9 mouse cellular contexts compared by ENCODE assay signal in genomic region chr3:79153039-79153487, GRCm38 (mm10).
DNase-seq lines count a peak whose midpoint lies in the region; ATAC-seq and TF ChIP-seq lines count a peak whose summit lies in the region.
"Had no signal": no experiment of that assay in that cellular context is flagged by ENCODE, and none has a peak within 500 bp of the region (broad histone marks: within the 10 kb centered on the region; RNA-seq: fewer than 3 reads in every experiment).

No protein-coding gene starts in this region.

- no peak for TF ChIP-seq EP300 in liver, embryonic 14.5 days (IDR thresholded peaks at IDR 0.05; ENCODE audit: low read depth)

- no peak for TF ChIP-seq CTCF in liver, embryonic 14.5 days (IDR thresholded peaks at IDR 0.05; ENCODE audit: low read depth)

- ATAC-seq in forebrain, embryonic 14.5 days, result no peak
- ATAC-seq in forebrain, embryonic 11.5 days (replicated peaks; ENCODE audit: low FRiP score), result no peak
- no peak for ATAC-seq in liver, embryonic 14.5 days (ENCODE audit: insufficient read depth)
- peak; percentile 56; the same call in 1 of the 2 replicates for ATAC-seq in stomach, embryonic 15.5 days (ENCODE audit: insufficient read depth, low FRiP score, low read depth)
- no peak for ATAC-seq in midbrain, embryonic 14.5 days (ENCODE audit: low FRiP score, low TSS enrichment)

- DNase-seq in forebrain, embryonic 14.5 days (ENCODE audit: low spot score), result peak; percentile 15
- no peak for DNase-seq in forebrain, embryonic 11.5 days (ENCODE audit: low spot score)
- DNase-seq in thymus, postnatal 0 days (ENCODE audit: low spot score), result peak; percentile 7
- no peak for DNase-seq in thymus, postnatal 4 days
- peak; percentile 12 to 51 (median 22) for DNase-seq in liver, embryonic 14.5 days (ENCODE audit: low read depth in 3 of 3, low spot score in 3 of 3)
- no peak for DNase-seq in spleen, postnatal 14 days (ENCODE audit: low spot score in 2 of 2)
- DNase-seq in midbrain, embryonic 14.5 days, result no peak
- DNase-seq: thymus, postnatal 25 days had no signal

- no peaks in the 10 kb centered on the region for H3K27me3 ChIP-seq in forebrain, embryonic 14.5 days (replicated peaks; ENCODE audit: control insufficient read depth, insufficient read depth, low read length)
- no peaks in the 10 kb centered on the region for H3K27me3 ChIP-seq in forebrain, embryonic 11.5 days (ENCODE audit: control insufficient read depth, insufficient read depth, low read length)
- no peaks in the 10 kb centered on the region for H3K27me3 ChIP-seq in liver, embryonic 14.5 days (ENCODE audit: control insufficient read depth, insufficient read depth, low read length)
- no peaks in the 10 kb centered on the region for H3K27me3 ChIP-seq in stomach, embryonic 15.5 days (replicated peaks)
- no peaks in the 10 kb centered on the region for H3K27me3 ChIP-seq in midbrain, embryonic 14.5 days (ENCODE audit: control insufficient read depth, insufficient read depth, low read length)

- no peaks in the 10 kb centered on the region for H3K36me3 ChIP-seq in forebrain, embryonic 14.5 days (ENCODE audit: control insufficient read depth, insufficient read depth, low read length)
- H3K36me3 ChIP-seq in forebrain, embryonic 11.5 days (ENCODE audit: control insufficient read depth, insufficient read depth, low read length), result no peaks in the 10 kb centered on the region
- no peaks in the 10 kb centered on the region for H3K36me3 ChIP-seq in liver, embryonic 14.5 days (replicated peaks; ENCODE audit: control insufficient read depth, insufficient read depth, low read depth)
- H3K36me3 ChIP-seq in stomach, embryonic 15.5 days, result no peaks in the 10 kb centered on the region
- H3K36me3 ChIP-seq in midbrain, embryonic 14.5 days (ENCODE audit: control insufficient read depth, insufficient read depth, low read length), result no peaks in the 10 kb centered on the region

- no peak overlapping the region for H3K9ac ChIP-seq in forebrain, embryonic 14.5 days (ENCODE audit: low read length)
- no peak overlapping the region for H3K9ac ChIP-seq in forebrain, embryonic 11.5 days (ENCODE audit: low read length)
- no peak overlapping the region for H3K9ac ChIP-seq in liver, embryonic 14.5 days (replicated peaks)
- no peak overlapping the region for H3K9ac ChIP-seq in stomach, embryonic 15.5 days
- no peak overlapping the region for H3K9ac ChIP-seq in midbrain, embryonic 14.5 days (replicated peaks; ENCODE audit: low read length)

- no peaks in the 10 kb centered on the region for H3K9me3 ChIP-seq in forebrain, embryonic 14.5 days (replicated peaks; ENCODE audit: control insufficient read depth, low read length)
- no peaks in the 10 kb centered on the region for H3K9me3 ChIP-seq in forebrain, embryonic 11.5 days (ENCODE audit: control insufficient read depth, low read length)
- no peaks in the 10 kb centered on the region for H3K9me3 ChIP-seq in liver, embryonic 14.5 days (ENCODE audit: control insufficient read depth, low read length)
- H3K9me3 ChIP-seq in stomach, embryonic 15.5 days, result no peaks in the 10 kb centered on the region
- H3K9me3 ChIP-seq in midbrain, embryonic 14.5 days (ENCODE audit: control insufficient read depth, low read length), result no peaks in the 10 kb centered on the region

- no peak overlapping the region for H3K4me2 ChIP-seq in forebrain, embryonic 14.5 days (ENCODE audit: low read length)
- H3K4me2 ChIP-seq in forebrain, embryonic 11.5 days (ENCODE audit: low read depth, low read length, severe bottlenecking), result no peak overlapping the region
- H3K4me2 ChIP-seq in liver, embryonic 14.5 days (ENCODE audit: low read depth), result no peak overlapping the region
- no peak overlapping the region for H3K4me2 ChIP-seq in stomach, embryonic 15.5 days
- H3K4me2 ChIP-seq in midbrain, embryonic 14.5 days (ENCODE audit: low read length), result no peak overlapping the region

- no peak overlapping the region for H3K4me3 ChIP-seq in forebrain, embryonic 14.5 days (ENCODE audit: low read depth, low read length)
- H3K4me3 ChIP-seq in forebrain, embryonic 11.5 days (ENCODE audit: low read depth, low read length), result no peak overlapping the region
- H3K4me3 ChIP-seq in liver, embryonic 14.5 days (ENCODE audit: insufficient read depth in 1 of 2, low read depth in 2 of 2, low read length in 2 of 2), result no peak overlapping the region
- H3K4me3 ChIP-seq in stomach, embryonic 15.5 days (replicated peaks), result no peak overlapping the region
- no peak overlapping the region for H3K4me3 ChIP-seq in midbrain, embryonic 14.5 days (replicated peaks; ENCODE audit: low read depth, low read length)

- H3K4me1 ChIP-seq in forebrain, embryonic 14.5 days (ENCODE audit: control insufficient read depth, insufficient read depth, low read length), result no peaks in the 10 kb centered on the region
- no peaks in the 10 kb centered on the region for H3K4me1 ChIP-seq in forebrain, embryonic 11.5 days (replicated peaks; ENCODE audit: control insufficient read depth, insufficient read depth, low read length)
- H3K4me1 ChIP-seq in liver, embryonic 14.5 days (replicated peaks; ENCODE audit: control insufficient read depth in 2 of 2, insufficient read depth in 2 of 2, low read length in 1 of 2), result no peaks in the 10 kb centered on the region
- H3K4me1 ChIP-seq in stomach, embryonic 15.5 days, result no peaks in the 10 kb centered on the region
- no peaks in the 10 kb centered on the region for H3K4me1 ChIP-seq in midbrain, embryonic 14.5 days (ENCODE audit: control insufficient read depth, insufficient read depth, low read length)

- WGBS in forebrain, embryonic 14.5 days, result 65% methylated on average over 5 of the region's 5 CpGs
- 83% methylated on average over 5 of the region's 5 CpGs for WGBS in forebrain, embryonic 11.5 days
- WGBS in liver, embryonic 14.5 days (ENCODE audit: insufficient replicate concordance), result 32% methylated on average over 5 of the region's 5 CpGs
- WGBS in stomach, embryonic 15.5 days, result 59% methylated on average over 5 of the region's 5 CpGs
- 90% methylated on average over 5 of the region's 5 CpGs for WGBS in midbrain, embryonic 14.5 days

- 0 out of 2 replicates have a peak overlapping the region, but pooled peaks have one; percentile 9 for H3K27ac ChIP-seq in forebrain, embryonic 14.5 days (ENCODE audit: low read depth, low read length)
- no peak overlapping the region for H3K27ac ChIP-seq in forebrain, embryonic 11.5 days (ENCODE audit: low read depth, low read length)
- H3K27ac ChIP-seq in liver, embryonic 14.5 days, result no peak overlapping the region
- H3K27ac ChIP-seq in stomach, embryonic 15.5 days, result peak overlapping the region; percentile 33; the same call in 1 of the 2 replicates
- H3K27ac ChIP-seq in midbrain, embryonic 14.5 days (replicated peaks; ENCODE audit: low read depth, low read length), result no peak overlapping the region

Comparison
In these comparisons a context has a peak if more than half of its experiments do, and no peak if none do; other contexts are left out.
1. DNase-seq: peak in forebrain, embryonic 14.5 days (single experiment), thymus, postnatal 0 days (single experiment) and liver, embryonic 14.5 days (3 of 3); none in forebrain, embryonic 11.5 days (single experiment), thymus, postnatal 4 days (single experiment), spleen, postnatal 14 days (0 of 2) and midbrain, embryonic 14.5 days (single experiment).
2. H3K27ac ChIP-seq: peak in forebrain, embryonic 14.5 days (single experiment) and stomach, embryonic 15.5 days (single experiment); none in forebrain, embryonic 11.5 days (single experiment), liver, embryonic 14.5 days (single experiment) and midbrain, embryonic 14.5 days (single experiment).